Mouse (Mus musculus) embryonic facial prominence, embryonic 10.5 days (tissue): ENCODE results near the gene Kdm6b. TPM values are rescaled to one million over a fixed set of nuclear protein-coding genes. Genes with fewer than 3 reads are reported as not detected.

Source experiments
- DNase-seq: peaks from one replicate; pipeline ENCODE4 v3.0.0-alpha.2; 2017; ENCODE audit warnings: low spot score
- H3K27ac ChIP-seq: fragments of 300-500 bp; sonication (generic); replicated peaks from 2 replicates; pipeline ENCODE4 v1.5.1; 2016; ENCODE audit warnings: mild to moderate bottlenecking
- H3K27me3 ChIP-seq: fragments of 300-500 bp; sonication (generic); replicated peaks from 2 replicates; pipeline ENCODE4 v1.6.1; 2016; ENCODE audit warnings: low read depth, mild to moderate bottlenecking; ENCODE audit not compliant: poor library complexity, severe bottlenecking
- H3K36me3 ChIP-seq: fragments of 300-500 bp; sonication (generic); replicated peaks from 2 replicates; pipeline ENCODE4 v1.6.1; 2016; ENCODE audit warnings: mild to moderate bottlenecking, moderate library complexity
- H3K4me1 ChIP-seq: fragments of 300-500 bp; sonication (generic); 2 replicates; pipeline ENCODE4 v1.6.1; 2016
- H3K4me3 ChIP-seq: fragments of 300-500 bp; sonication (generic); 2 replicates; pipeline ENCODE4 v1.5.1; 2016; ENCODE audit warnings: mild to moderate bottlenecking, moderate library complexity
- H3K9me3 ChIP-seq: fragments of 300-500 bp; sonication (generic); 2 replicates; pipeline ENCODE4 v1.6.1; 2016; ENCODE audit warnings: mild to moderate bottlenecking
- WGBS: fragments of 180-500 bp; shearing (Covaris S2); methylation state at CpG from one replicate; pipeline ENCODE4 v1.1.7; 2016; 5-methylcytosine and 5-hydroxymethylcytosine counted together
- polyA plus RNA-seq: library from polyadenylated mRNA; unstranded; fragments of >200 nt; fragmentation: Nextera tagmentation; extraction: Ambion mirVana; gene quantifications from 2 replicates; pipeline ENCODE4 v1.2.1, GENCODE M21; 2016

The Kdm6b gene
- polyA plus RNA-seq, 1 experiment from 2014 or later: 39.9 TPM

DNA sequence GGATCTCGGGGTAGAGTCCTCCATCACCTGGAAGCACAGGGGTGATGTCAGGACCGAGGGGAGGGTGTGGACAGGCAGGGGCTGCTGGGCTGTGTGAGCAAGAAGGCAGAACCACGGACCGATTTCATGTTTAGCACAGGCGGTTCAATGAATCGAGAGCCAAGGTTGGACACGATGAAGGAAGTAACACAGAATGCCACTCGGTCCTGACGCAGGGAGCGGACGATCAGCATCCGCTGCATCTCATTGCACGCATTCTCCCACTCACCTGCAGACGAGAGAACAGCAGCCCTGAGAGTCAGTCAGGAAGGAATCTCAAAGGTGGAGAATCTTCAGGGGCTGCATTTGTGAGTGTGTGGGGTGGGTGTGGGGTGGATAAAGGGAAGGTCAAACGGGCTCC, 17.2 kb upstream of the Kdm6b start:
- 89% methylated on average over 15 of the region's 15 CpGs for WGBS

GRCm38 (mm10) chr11:69429313-69429712, 15.8 kb upstream of the Kdm6b start:
- Histone ChIP-seq H3K27ac (no peak overlapping the region), H3K9me3 (no peaks in the 10 kb centered on the region), H3K27me3 (peaks cover 7% of the 10 kb centered on the region), H3K4me1 (peaks cover 24% of the 10 kb centered on the region), H3K36me3 (no peaks in the 10 kb centered on the region), H3K4me3 (no peak overlapping the region)
- WGBS: 60% methylated on average over 2 of the region's 2 CpGs
- DNase-seq: no peak

More for the DNA sequence above, 17.2 kb upstream of the Kdm6b start:
- Histone ChIP-seq H3K27me3 (peaks cover under 1% of the 10 kb centered on the region; the same call in 1 of the 2 replicates), H3K27ac (no peak overlapping the region), H3K9me3 (no peaks in the 10 kb centered on the region), H3K4me3 (no peak overlapping the region), H3K36me3 (no peaks in the 10 kb centered on the region), H3K4me1 (peaks cover 24% of the 10 kb centered on the region)
- DNase-seq: no peak

GRCm38 (mm10) chr11:69428751-69429150, 15.3 kb upstream of the Kdm6b start:
- peak; percentile 58 for DNase-seq
- no peaks in the 10 kb centered on the region for H3K9me3 ChIP-seq
- H3K27ac ChIP-seq: no peak overlapping the region
- WGBS: 24% methylated on average over 4 of the region's 4 CpGs
- no peak overlapping the region for H3K4me3 ChIP-seq
- H3K4me1 ChIP-seq: peaks cover 24% of the 10 kb centered on the region
- H3K36me3 ChIP-seq: no peaks in the 10 kb centered on the region
- peaks cover 13% of the 10 kb centered on the region for H3K27me3 ChIP-seq

DNA sequence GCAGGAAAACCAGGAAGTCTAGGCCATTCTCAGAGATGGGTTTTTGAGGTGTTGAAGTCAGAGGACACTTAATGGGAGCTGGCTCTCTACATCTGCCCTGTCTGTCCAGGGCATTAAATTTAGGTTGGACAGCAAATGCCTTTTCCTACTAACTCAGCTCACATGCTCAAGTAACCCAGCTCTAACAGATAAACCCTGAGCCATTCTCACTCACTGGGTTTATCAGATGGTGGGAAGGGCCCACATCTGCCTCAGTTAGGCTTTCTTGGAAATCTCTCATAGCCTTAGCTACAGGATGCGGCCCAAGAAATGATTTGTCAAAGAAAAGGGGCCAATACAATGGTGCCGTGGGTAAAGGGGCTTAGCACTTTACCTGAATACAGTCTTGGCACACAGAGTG, 12.8 kb upstream of the Kdm6b start:
- peaks cover 38% of the 10 kb centered on the region for H3K27me3 ChIP-seq
- WGBS: 89% methylated on average over 2 of the region's 2 CpGs
- DNase-seq: no peak
- H3K4me3 ChIP-seq: no peak overlapping the region
- H3K4me1 ChIP-seq: peaks cover 18% of the 10 kb centered on the region
- no peaks in the 10 kb centered on the region for H3K9me3 ChIP-seq
- H3K27ac ChIP-seq: no peak overlapping the region
- H3K36me3 ChIP-seq: no peaks in the 10 kb centered on the region

DNA sequence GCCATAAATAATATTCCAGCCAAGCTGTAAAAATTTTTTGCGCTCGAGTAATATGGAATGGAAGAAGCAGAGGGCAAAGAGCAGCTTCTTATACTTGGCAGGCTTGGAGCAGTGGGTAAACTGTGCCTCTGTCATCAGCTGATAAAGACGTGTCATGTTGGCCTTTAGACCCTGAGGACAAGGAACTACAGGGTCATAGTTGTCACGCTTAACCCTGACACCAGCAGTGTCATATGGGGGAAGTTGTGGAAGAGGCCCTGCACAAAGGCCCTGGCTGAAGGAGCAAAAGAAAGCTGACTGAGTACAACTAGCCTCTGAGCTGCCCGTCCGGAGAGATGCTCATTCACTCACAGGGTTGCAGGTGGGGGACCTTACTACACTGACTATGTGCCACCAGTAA, 10.4 kb upstream of the Kdm6b start:
- DNase-seq: no peak
- WGBS: 74% methylated on average over 6 of the region's 6 CpGs
- Histone ChIP-seq H3K4me1 (peaks cover 34% of the 10 kb centered on the region), H3K27me3 (peaks cover 47% of the 10 kb centered on the region), H3K9me3 (no peaks in the 10 kb centered on the region), H3K36me3 (no peaks in the 10 kb centered on the region), H3K27ac (no peak overlapping the region), H3K4me3 (no peak overlapping the region)

- Histone ChIP-seq H3K4me3 (no peak overlapping the region), H3K27ac (no peak overlapping the region), H3K36me3 (no peaks in the 10 kb centered on the region), H3K9me3 (no peaks in the 10 kb centered on the region), H3K4me1 (peaks cover 40% of the 10 kb centered on the region), H3K27me3 (peaks cover 47% of the 10 kb centered on the region)
- no peak for DNase-seq
- 84% methylated on average over 10 of the region's 10 CpGs for WGBS
Measured at GRCm38 (mm10) chr11:69422842-69423241, 9.4 kb upstream of the Kdm6b start.

DNA sequence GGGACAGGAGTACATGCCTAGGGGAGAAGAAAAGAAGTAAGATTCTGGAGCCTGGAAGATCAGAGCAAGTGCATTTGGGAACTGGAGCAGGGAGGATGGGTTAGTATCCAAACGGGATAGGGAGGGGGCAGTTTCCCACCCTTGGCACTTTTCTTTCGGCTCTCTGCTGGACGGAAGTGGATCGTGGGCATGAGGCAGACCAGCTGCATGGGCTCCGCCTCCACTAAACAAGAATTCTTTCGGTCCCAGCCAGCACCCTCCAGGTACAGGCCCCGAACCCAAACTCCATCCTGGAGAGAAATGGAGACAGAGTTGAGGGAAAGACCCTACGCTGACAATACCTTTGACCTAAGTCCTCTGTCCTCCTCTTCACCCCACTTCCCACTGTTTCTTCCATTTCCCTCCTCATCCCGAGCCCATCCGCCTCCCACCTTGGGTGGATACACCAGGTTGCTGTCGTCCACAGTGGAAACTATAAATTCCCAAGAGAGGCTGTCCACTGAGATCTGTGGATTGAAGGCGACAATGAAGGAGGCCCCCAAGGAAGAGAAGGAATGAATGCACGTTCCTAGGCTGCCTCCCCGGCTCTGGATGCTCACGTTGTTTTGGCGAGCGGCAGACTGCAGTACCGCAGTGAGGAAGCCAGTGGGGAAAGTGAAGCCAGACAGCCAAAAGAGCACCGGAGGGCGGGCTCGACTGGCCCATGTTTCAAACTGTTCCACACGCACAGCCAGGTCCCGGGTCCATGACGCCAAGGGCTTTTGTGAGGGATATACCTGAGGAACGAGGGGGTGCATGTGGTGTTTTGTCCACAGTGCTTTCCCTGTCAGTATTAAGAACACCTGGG, 7.9 kb upstream of the Kdm6b start:
- H3K27me3 ChIP-seq: peaks cover 47% of the 10 kb centered on the region
- H3K4me1 ChIP-seq: peaks cover 55% of the 10 kb centered on the region
- H3K27ac ChIP-seq: 0 out of 2 replicates have a peak overlapping the region, but pooled peaks have one; percentile 7
- peak; percentile 28 for DNase-seq
- H3K9me3 ChIP-seq: no peaks in the 10 kb centered on the region
- H3K36me3 ChIP-seq: no peaks in the 10 kb centered on the region
- H3K4me3 ChIP-seq: peak overlapping the region; percentile 93
- WGBS: 9% methylated on average over 25 of the region's 25 CpGs

DNA sequence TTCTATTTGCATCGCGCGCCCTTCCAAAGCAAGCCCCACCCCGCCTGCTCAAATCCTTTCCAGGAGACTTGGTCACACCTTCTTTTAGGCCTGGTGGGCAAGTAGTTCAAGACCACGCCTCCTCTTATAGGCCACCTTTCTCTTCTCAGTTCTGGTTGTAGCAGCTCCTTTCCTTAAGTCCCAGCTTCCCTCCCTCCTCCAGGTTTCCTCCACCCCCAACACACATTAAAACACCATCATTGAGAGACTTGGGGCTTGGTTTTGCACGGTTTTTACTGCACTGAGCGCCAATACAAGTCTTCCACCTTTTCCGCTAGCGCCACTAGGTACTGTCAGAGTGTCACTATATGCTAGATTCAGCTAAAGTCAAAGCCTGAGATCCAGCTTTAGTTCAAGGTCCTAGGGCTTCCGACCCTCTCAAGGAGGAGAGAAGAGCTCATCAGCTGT, 7.1 kb upstream of the Kdm6b start:
- peaks cover 45% of the 10 kb centered on the region for H3K27me3 ChIP-seq
- no peaks in the 10 kb centered on the region for H3K36me3 ChIP-seq
- no peaks in the 10 kb centered on the region for H3K9me3 ChIP-seq
- WGBS: 9% methylated on average over 10 of the region's 10 CpGs
- peaks cover 61% of the 10 kb centered on the region for H3K4me1 ChIP-seq
- H3K4me3 ChIP-seq: peak overlapping the region; percentile 93
- DNase-seq: no peak
- no peak overlapping the region for H3K27ac ChIP-seq

DNA sequence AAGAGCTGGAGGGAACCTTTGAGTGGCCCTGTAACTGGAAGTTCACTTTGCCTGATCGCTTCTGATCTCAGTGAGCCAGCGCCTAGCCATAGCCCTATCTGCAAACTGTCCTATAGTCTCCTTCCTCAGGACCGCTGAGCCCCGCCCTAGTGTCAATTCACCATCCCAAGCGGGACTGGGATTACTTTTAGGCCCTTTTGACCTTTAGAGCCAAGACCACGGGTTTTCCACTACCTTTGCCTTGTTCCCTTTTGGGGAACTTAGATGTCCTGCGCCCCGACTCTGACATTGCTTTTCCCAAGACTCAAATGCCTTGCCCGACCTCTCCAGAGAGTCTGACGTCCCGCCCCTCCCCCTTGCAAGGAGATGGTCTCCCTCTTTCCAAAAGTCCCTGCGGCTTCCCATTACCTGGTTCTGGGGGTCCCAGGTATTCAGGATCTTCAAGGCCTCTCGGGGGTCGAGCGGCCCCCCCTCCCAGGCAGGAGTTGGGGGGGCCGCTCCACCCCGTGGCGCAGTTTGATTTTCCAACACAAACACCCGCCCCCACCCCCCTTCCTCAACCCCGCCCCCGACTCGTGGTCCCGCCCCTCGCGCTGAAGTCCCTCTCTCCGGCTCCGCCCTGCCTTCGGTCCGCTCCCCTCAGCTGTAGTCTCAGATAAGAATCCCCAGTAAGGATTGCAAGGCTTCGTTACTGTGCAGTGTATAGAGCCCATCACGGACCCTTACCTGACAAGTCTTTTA, 6.5 kb upstream of the Kdm6b start:
- 1% methylated on average over 31 of the region's 31 CpGs for WGBS
- H3K27ac ChIP-seq: peak overlapping the region; percentile 99
- H3K4me3 ChIP-seq: peak overlapping the region; percentile 93
- H3K9me3 ChIP-seq: no peaks in the 10 kb centered on the region
- H3K4me1 ChIP-seq: peaks cover 67% of the 10 kb centered on the region
- DNase-seq: peak; percentile 76
- no peaks in the 10 kb centered on the region for H3K36me3 ChIP-seq
- peaks cover 43% of the 10 kb centered on the region for H3K27me3 ChIP-seq

DNA sequence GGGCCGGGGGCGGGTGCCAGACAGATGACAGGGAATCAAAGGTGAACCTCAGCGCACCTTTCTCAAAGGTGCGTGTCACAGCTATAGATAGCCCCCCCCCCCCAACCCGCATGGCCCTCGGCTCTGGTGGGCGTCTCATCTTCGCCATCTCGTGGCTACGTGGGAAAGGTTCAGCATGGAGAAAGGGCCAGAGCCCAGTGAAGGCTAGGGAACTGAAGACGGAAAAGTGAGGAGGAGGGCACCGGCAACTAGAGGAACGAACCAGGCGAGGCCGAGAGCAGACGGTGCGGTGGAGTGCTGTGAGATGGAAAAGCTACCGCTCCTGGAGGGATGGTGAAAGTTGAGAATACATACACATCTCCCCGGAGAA, 6.0 kb upstream of the Kdm6b start:
- Histone ChIP-seq H3K4me1 (peaks cover 73% of the 10 kb centered on the region), H3K36me3 (no peaks in the 10 kb centered on the region), H3K4me3 (peak overlapping the region; percentile 93), H3K27me3 (peaks cover 41% of the 10 kb centered on the region), H3K9me3 (no peaks in the 10 kb centered on the region), H3K27ac (peak overlapping the region; percentile 99)
- under 1% methylated on average over 19 of the region's 19 CpGs for WGBS
- peak; percentile 70 for DNase-seq

GRCm38 (mm10) chr11:69418481-69419442, 5.3 kb upstream of the Kdm6b start:
- H3K27ac ChIP-seq: peak overlapping the region; percentile 99
- H3K36me3 ChIP-seq: peaks cover 3% of the 10 kb centered on the region
- peak; percentile 99 for DNase-seq
- peaks cover 79% of the 10 kb centered on the region for H3K4me1 ChIP-seq
- under 1% methylated on average over 45 of the region's 45 CpGs for WGBS
- H3K9me3 ChIP-seq: no peaks in the 10 kb centered on the region
- H3K27me3 ChIP-seq: peaks cover 34% of the 10 kb centered on the region
- peak overlapping the region; percentile 93 for H3K4me3 ChIP-seq
